Mouse (Mus musculus) olfactory bulb, adult 2 months (tissue): ENCODE measurements around the gene Kcnq1.

ENCODE experiments used
- CTCF ChIP-seq: fragments of 200-500 bp; IDR thresholded peaks from 2 replicates; pipeline ENCODE4 v1.5.1; 2012; ENCODE audit warnings: low read depth, mild to moderate bottlenecking, low read length, moderate library complexity; ENCODE audit not compliant: insufficient read depth
- POLR2A ChIP-seq: fragments of 200-500 bp; IDR thresholded peaks from 2 replicates; pipeline ENCODE4 v1.6.1; 2012; ENCODE audit warnings: mild to moderate bottlenecking, low read depth, low read length, moderate library complexity; ENCODE audit not compliant: insufficient read depth

DNA sequence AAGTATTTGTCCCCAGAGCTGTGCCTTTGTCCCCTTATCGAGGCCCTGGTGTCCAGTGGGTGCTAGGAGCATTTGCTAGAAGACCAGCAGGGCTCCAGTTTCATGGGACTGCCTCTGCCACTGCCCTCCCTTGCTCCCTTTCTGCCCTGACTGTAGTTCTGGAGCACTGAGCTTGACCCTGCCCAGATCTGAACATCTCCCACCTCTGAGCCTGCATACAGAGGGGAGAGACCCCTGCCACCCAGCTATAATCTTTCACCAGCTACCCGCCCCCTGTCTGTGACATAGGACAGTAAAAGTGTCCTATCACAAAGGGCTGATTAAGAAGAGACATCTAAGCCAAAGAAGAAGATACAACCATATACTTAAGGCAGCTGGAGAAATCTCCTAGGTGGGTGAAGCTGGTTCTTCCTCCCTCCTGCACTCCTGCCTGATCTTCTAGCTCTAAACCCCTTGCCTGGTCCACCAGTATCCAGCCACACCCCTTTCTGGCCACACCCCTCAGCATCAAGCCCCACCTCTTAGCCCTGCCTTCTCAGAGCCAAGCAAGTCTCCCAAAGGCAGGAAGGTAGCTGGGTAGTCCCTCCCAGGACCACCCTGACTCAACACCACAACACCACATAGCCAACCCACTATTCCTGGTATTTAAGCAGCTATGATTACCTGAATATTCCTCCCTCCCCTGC, 322.8 kb downstream of the Kcnq1 start:
- TF ChIP-seq CTCF = no peak
- TF ChIP-seq POLR2A = no peak
